Mouse (Mus musculus): Measurements from ENCODE around the gene Alox15. TPM values are rescaled to one million over a fixed set of nuclear protein-coding genes. Genes with fewer than 3 reads are reported as not detected.
"Not testable (repeated sequence)": the region's sequence is repeated elsewhere in the genome, so short reads cannot be mapped to it uniquely, and the experiment has no call there.

Alox15 gene
- 0.05 and 0.29 TPM in 2 replicates for polyA plus RNA-seq (2012; rRNA removed)

- TF ChIP-seq CTCF (IDR thresholded peaks at IDR 0.05; ENCODE audit: borderline replicate concordance, extremely low read depth, insufficient read depth, insufficient read length), result no peak
- no peak for TF ChIP-seq POLR2A (IDR thresholded peaks at IDR 0.05; ENCODE audit: borderline replicate concordance, extremely low read depth, insufficient read depth, insufficient read length, poor library complexity, severe bottlenecking)
- DNase-seq (ENCODE audit: low read depth), result no peak
Measured at GRCm38 (mm10) chr11:70351868-70352267, at the start of gene Alox15. Gene Alox15 (minus strand): TSS chr11:70352031.

GRCm38 (mm10) chr11:70389421-70389820 is 37.6 kb upstream of the Alox15 start:
- DNase-seq (ENCODE audit: low read depth), result peak; percentile 7
- no peak for TF ChIP-seq POLR2A (IDR thresholded peaks at IDR 0.05; ENCODE audit: borderline replicate concordance, extremely low read depth, insufficient read depth, insufficient read length, poor library complexity, severe bottlenecking)
- no peak for TF ChIP-seq CTCF (IDR thresholded peaks at IDR 0.05; ENCODE audit: borderline replicate concordance, extremely low read depth, insufficient read depth, insufficient read length)

GRCm38 (mm10) chr11:70387436-70387835 is 35.6 kb upstream of the Alox15 start:
- DNase-seq (ENCODE audit: low read depth), result no peak
- TF ChIP-seq POLR2A (IDR thresholded peaks at IDR 0.05; ENCODE audit: borderline replicate concordance, extremely low read depth, insufficient read depth, insufficient read length, poor library complexity, severe bottlenecking) (no peak), CTCF (IDR thresholded peaks at IDR 0.05; ENCODE audit: borderline replicate concordance, extremely low read depth, insufficient read depth, insufficient read length) (no peak)

- no peak for DNase-seq (ENCODE audit: low read depth)
Measured at GRCm38 (mm10) chr11:70384136-70384535, 32.3 kb upstream of the Alox15 start.

DNA sequence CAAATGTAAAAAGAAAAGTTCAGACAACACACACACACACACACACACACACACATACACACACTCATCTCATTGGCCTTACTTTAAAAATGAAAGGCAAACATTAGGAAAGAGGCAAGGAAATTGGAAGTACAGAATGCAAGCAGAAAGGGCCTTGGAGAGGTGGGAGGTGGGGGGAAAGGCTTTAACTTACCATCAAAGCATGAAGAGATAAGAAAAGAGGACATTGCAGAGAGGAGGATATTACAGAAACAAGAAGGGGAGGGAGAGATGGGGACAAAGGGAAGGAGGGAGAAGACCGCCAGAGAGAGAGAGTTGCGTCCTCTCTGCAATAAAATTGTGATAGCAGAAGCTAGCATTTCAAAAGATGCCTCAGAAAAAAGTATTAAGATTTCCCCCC is 29.5 kb upstream of the Alox15 start:
- no peak for DNase-seq (ENCODE audit: low read depth)
- TF ChIP-seq CTCF (IDR thresholded peaks at IDR 0.05; ENCODE audit: borderline replicate concordance, extremely low read depth, insufficient read depth, insufficient read length) (no peak), POLR2A (IDR thresholded peaks at IDR 0.05; ENCODE audit: borderline replicate concordance, extremely low read depth, insufficient read depth, insufficient read length, poor library complexity, severe bottlenecking) (no peak)

More at GRCm38 (mm10) chr11:70384136-70384535, 32.3 kb upstream of the Alox15 start:
- no peak for TF ChIP-seq POLR2A (IDR thresholded peaks at IDR 0.05; ENCODE audit: borderline replicate concordance, extremely low read depth, insufficient read depth, insufficient read length, poor library complexity, severe bottlenecking)
- no peak for TF ChIP-seq CTCF (IDR thresholded peaks at IDR 0.05; ENCODE audit: borderline replicate concordance, extremely low read depth, insufficient read depth, insufficient read length)

DNA sequence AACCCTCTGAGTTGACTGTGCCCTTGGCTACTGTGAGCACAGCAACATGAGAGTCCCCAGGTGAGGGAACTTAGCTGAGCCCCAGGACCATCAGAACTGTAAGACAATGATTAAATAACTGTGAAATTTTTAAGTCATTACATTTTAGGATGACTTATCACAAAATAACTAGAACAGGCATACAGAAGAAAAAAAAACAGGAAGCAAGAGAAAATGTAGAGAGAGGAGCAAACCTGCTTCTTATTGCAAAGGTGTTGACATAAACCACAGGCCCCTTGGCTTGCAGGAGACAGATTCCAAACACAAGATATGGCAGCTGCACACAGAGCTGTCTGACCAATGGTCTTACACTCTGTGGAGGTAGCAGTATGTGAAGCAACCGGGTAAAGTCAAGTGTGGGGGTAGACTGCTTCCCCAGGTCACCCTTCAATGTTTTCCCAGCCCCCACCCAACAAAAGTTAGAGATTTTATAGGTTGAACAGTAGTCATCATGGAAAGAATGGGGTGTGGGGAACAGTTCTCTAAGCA is 28.7 kb upstream of the Alox15 start:
- no peak for DNase-seq (ENCODE audit: low read depth)
- TF ChIP-seq CTCF (IDR thresholded peaks at IDR 0.05; ENCODE audit: borderline replicate concordance, extremely low read depth, insufficient read depth, insufficient read length), result no peak
- no peak for TF ChIP-seq POLR2A (IDR thresholded peaks at IDR 0.05; ENCODE audit: borderline replicate concordance, extremely low read depth, insufficient read depth, insufficient read length, poor library complexity, severe bottlenecking)

GRCm38 (mm10) chr11:70376054-70376453 is 24.2 kb upstream of the Alox15 start:
- TF ChIP-seq CTCF (IDR thresholded peaks at IDR 0.05; ENCODE audit: borderline replicate concordance, extremely low read depth, insufficient read depth, insufficient read length) (no peak), POLR2A (IDR thresholded peaks at IDR 0.05; ENCODE audit: borderline replicate concordance, extremely low read depth, insufficient read depth, insufficient read length, poor library complexity, severe bottlenecking) (no peak)
- DNase-seq (ENCODE audit: low read depth), result no peak

DNA sequence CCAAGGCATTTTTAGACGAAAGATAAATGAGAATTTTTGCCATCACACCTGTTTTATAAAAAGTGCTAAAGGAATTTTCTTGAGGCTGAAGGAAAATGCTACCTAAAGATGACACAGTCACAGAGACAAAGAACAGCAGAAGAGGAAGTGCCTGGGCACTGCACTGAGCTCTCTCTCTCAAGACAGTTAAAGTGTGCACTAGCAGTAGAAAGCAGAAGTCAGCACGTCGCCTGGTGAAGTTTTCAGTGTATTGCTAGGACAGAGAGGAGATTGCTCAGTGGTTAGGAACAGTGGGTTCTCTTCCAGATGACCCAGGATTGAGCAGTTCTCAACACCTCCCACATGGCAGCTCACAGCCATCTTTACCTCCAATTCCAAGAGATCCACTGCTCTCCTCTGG is 22.5 kb upstream of the Alox15 start:
- no peak for TF ChIP-seq POLR2A (IDR thresholded peaks at IDR 0.05; ENCODE audit: borderline replicate concordance, extremely low read depth, insufficient read depth, insufficient read length, poor library complexity, severe bottlenecking)
- no peak for TF ChIP-seq CTCF (IDR thresholded peaks at IDR 0.05; ENCODE audit: borderline replicate concordance, extremely low read depth, insufficient read depth, insufficient read length)
- no peak for DNase-seq (ENCODE audit: low read depth)

DNA sequence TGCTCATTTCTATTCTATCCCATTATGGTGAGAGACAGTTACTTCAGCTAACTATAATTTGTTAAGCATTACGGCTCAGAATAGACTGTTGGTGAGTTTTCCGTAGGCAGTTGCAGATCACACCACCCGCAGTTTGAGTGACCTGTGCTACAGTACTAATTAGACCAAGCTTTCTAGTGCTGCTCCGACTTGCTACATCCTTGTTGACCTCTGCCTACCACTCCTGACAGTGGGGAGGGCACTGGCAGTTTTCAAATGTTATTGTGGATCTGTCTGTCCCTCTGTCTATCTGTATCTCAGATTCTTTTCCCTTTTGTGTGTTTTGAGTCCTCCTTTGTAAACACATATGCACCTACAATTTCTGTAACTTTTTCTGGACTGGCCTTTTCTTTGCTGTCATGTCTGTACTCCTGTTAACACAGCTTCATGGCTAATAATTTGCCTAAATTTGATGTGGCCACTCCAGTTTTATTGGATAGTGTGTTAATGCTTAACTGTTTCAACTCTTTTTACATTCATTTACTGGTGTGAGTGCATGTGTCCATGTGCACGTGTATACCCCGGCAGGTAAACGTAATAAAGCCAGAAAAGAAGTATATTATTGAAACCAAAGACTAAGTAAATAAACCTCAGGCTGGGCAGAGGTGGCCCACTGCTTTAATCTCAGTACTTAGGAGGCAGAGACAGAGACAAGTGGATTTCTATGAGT is 21.2 kb upstream of the Alox15 start:
- TF ChIP-seq POLR2A (IDR thresholded peaks at IDR 0.05; ENCODE audit: borderline replicate concordance, extremely low read depth, insufficient read depth, insufficient read length, poor library complexity, severe bottlenecking) (no peak), CTCF (IDR thresholded peaks at IDR 0.05; ENCODE audit: borderline replicate concordance, extremely low read depth, insufficient read depth, insufficient read length) (no peak)
- no peak for DNase-seq (ENCODE audit: low read depth)

DNA sequence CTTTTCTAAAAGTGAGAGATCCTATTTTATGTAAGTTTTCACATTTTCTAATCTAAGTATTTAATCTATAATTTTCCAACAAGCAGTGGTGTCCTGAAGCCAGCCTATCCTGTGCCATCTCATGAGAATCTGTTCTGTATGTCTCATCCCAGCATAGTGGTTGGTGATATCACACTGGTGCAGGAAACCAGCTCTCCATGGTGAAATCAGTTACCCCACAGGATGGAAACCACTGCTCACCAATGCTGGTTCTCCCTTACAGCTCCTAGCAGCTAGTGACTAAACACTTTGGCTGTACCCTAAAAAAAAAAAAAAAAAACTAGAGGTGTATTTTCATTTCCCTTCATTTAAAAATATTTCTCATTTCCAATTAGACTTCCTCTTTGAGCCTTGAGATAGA is 20.6 kb upstream of the Alox15 start:
- TF ChIP-seq CTCF (IDR thresholded peaks at IDR 0.05; ENCODE audit: borderline replicate concordance, extremely low read depth, insufficient read depth, insufficient read length) (no peak), POLR2A (IDR thresholded peaks at IDR 0.05; ENCODE audit: borderline replicate concordance, extremely low read depth, insufficient read depth, insufficient read length, poor library complexity, severe bottlenecking) (no peak)
- DNase-seq (ENCODE audit: low read depth), result no peak

- not testable (repeated sequence) for DNase-seq (ENCODE audit: low read depth)
Measured at GRCm38 (mm10) chr11:70368626-70369025, 16.8 kb upstream of the Alox15 start.

DNA sequence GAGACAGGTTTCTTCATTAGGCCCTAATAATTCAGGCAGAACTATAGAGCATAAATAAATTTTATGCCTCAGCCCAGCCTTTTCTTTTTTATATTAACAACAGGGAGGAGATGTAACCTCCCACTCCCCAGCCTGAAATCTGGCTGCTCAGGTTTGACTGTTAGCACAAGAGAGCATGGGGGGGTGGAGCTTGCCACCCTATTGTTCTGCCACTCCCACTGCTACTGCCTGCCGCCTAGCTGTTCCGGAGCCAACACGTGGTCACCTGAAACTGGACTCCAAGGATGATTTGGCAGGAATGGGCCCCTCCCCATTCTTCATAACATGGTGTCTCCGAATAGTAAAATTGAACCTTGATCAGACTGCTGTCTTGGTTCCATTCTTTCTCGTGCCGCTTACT is 15.9 kb upstream of the Alox15 start:
- not testable (repeated sequence) for DNase-seq (ENCODE audit: low read depth)
